In genomic region chr13:84805190-84805589, GRCm38 (mm10) we compare ENCODE assay signal across 12 mouse cellular contexts.
DNase-seq lines count a peak whose midpoint lies in the region; ATAC-seq lines count a peak whose summit lies in the region.
"Had no signal": no experiment of that assay in that cellular context is flagged by ENCODE, and none has a peak within 500 bp of the region (broad histone marks: within the 10 kb centered on the region; RNA-seq: fewer than 3 reads in every experiment).

No protein-coding gene starts in this region.

- H3K9ac ChIP-seq in hindbrain, embryonic 14.5 days = 0 out of 2 replicates have a peak overlapping the region, but pooled peaks have one; percentile 2
- H3K9ac ChIP-seq in midbrain, embryonic 16.5 days (ENCODE audit: low read depth, low read length) = no peak overlapping the region
- H3K9ac ChIP-seq: liver, embryonic 15.5 days had no signal

- no peaks in the 10 kb centered on the region for H3K36me3 ChIP-seq in hindbrain, embryonic 14.5 days (replicated peaks; ENCODE audit: control insufficient read depth, insufficient read depth)
- no peaks in the 10 kb centered on the region for H3K36me3 ChIP-seq in midbrain, embryonic 16.5 days (ENCODE audit: control insufficient read depth, insufficient read depth, low read length)
- H3K36me3 ChIP-seq: heart, embryonic 10.5 days; liver, embryonic 15.5 days had no signal

- no peaks in the 10 kb centered on the region for H3K27me3 ChIP-seq in hindbrain, embryonic 14.5 days (ENCODE audit: control insufficient read depth, insufficient read depth, low read length)
- no peaks in the 10 kb centered on the region for H3K27me3 ChIP-seq in midbrain, embryonic 16.5 days (ENCODE audit: control insufficient read depth, insufficient read depth, low read depth, low read length)
- H3K27me3 ChIP-seq: liver, embryonic 15.5 days had no signal

- peaks cover 13% of the 10 kb centered on the region for H3K4me1 ChIP-seq in hindbrain, embryonic 14.5 days (replicated peaks; ENCODE audit: control insufficient read depth, insufficient read depth, low read length)
- H3K4me1 ChIP-seq in midbrain, embryonic 16.5 days (ENCODE audit: control insufficient read depth, insufficient read depth, low read length) = peaks cover 10% of the 10 kb centered on the region
- H3K4me1 ChIP-seq: heart, embryonic 10.5 days; liver, embryonic 15.5 days had no signal

- peak overlapping the region; percentile 78 for H3K27ac ChIP-seq in hindbrain, embryonic 14.5 days
- peak overlapping the region; percentile 91 for H3K27ac ChIP-seq in midbrain, embryonic 16.5 days (ENCODE audit: low read length)
- H3K27ac ChIP-seq: heart, embryonic 10.5 days; liver, embryonic 15.5 days had no signal

- WGBS in hindbrain, embryonic 14.5 days = 31% methylated on average over 4 of the region's 4 CpGs
- 10% methylated on average over 4 of the region's 4 CpGs for WGBS in midbrain, embryonic 16.5 days

- ATAC-seq in hindbrain, embryonic 14.5 days (ENCODE audit: low FRiP score) = peak; percentile 96
- peak; percentile 98 for ATAC-seq in midbrain, embryonic 16.5 days
- no peak for ATAC-seq in activated CD4-positive, CD25-positive, alpha-beta regulatory T cell, adult 4 months
- ATAC-seq: intestine, embryonic 16.5 days had no signal

- H3K9me3 ChIP-seq in hindbrain, embryonic 14.5 days (ENCODE audit: control insufficient read depth, low read length) = no peaks in the 10 kb centered on the region
- H3K9me3 ChIP-seq in midbrain, embryonic 16.5 days (replicated peaks; ENCODE audit: control insufficient read depth, low read length, poor library complexity, severe bottlenecking) = 0 out of 2 replicates have a peak, but pooled peaks cover under 1% of the 10 kb centered on the region
- H3K9me3 ChIP-seq: heart, embryonic 10.5 days; liver, embryonic 15.5 days had no signal

- intact Hi-C loops in heart, postnatal 36 days (cut with DNase I) = no loop called here

- H3K4me2 ChIP-seq in hindbrain, embryonic 14.5 days (replicated peaks) = peak overlapping the region; percentile 4; the same call in 1 of the 2 replicates
- H3K4me2 ChIP-seq in midbrain, embryonic 16.5 days (ENCODE audit: low read length) = 0 out of 2 replicates have a peak overlapping the region, but pooled peaks have one; percentile 6
- H3K4me2 ChIP-seq: liver, embryonic 15.5 days had no signal

- H3K4me3 ChIP-seq in hindbrain, embryonic 14.5 days (replicated peaks; ENCODE audit: low read length) = no peak overlapping the region
- no peak overlapping the region for H3K4me3 ChIP-seq in midbrain, embryonic 16.5 days (ENCODE audit: low read depth, low read length)
- H3K4me3 ChIP-seq: heart, embryonic 10.5 days; liver, embryonic 15.5 days had no signal

- peak; percentile 13 to 39 for DNase-seq in frontal cortex, adult 2 months (ENCODE audit: extremely low spot score in 1 of 2, low spot score in 1 of 2)
- no peak for DNase-seq in frontal cortex, postnatal 14 days (ENCODE audit: low spot score in 2 of 2)
- peak; percentile 69 for DNase-seq in brain, adult 2 months (ENCODE audit: low read depth, low spot score)
- DNase-seq in hindbrain, embryonic 14.5 days (ENCODE audit: low spot score) = peak; percentile 68
- DNase-seq in thymus, adult 18-20 months = no peak
- no peak for DNase-seq in heart, postnatal 36 days
- DNase-seq: thymus, postnatal 4 days had no signal

Comparison
In these comparisons a context has a peak if more than half of its experiments do, and no peak if none do; other contexts are left out.
1. DNase-seq: peak in frontal cortex, adult 2 months (2 of 2), brain, adult 2 months (single experiment) and hindbrain, embryonic 14.5 days (single experiment); none in frontal cortex, postnatal 14 days (0 of 2), thymus, adult 18-20 months (0 of 2) and heart, postnatal 36 days (0 of 2).